Mouse (Mus musculus): ENCODE data around the gene Tenm4. TPM values are rescaled to one million over a fixed set of nuclear protein-coding genes. Genes with fewer than 3 reads are reported as not detected.

Tenm4 gene
- total and polyA plus RNA-seq, 3 experiments = 9.2 to 15.2 TPM; not detected in 1

DNA sequence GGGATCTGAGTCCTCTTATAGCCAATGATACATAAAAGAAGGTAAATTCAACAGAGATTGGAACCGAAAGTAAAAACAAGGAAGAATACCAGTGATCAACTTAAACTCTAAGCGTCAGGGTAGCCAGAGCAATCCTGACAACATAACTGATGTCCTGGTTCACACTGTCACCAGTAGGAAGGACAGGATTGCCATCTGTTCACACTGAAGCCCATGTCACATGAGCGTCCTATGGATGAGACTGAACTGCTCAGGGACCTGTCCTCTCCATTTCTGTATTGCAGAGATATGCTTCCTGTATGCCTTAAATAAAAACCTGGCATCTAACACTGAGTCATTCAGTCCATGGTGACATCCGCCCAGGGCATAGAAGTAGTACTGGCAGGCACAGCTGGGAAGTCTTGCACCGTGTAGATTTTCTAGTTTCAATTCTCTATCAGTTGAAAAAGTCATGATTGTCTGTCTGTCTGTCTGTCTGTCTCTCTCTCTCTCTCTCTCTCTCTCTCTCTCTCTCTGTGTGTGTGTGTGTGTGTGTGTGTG lies 684.9 kb downstream of the Tenm4 start:
- peaks cover 0 to 8% of the 10 kb centered on the region in 2 experiments; a peak in 2 of 4 replicates for H3K36me3 ChIP-seq (ENCODE audit: control insufficient read depth in 1 of 2, insufficient read depth in 2 of 2, low read length in 2 of 2)
- no peak overlapping the region for H3K27ac ChIP-seq (ENCODE audit: control insufficient read depth, low read depth, low read length)
- H3K4me3 ChIP-seq (ENCODE audit: control insufficient read depth in 1 of 2, insufficient read depth in 1 of 2, low read depth in 2 of 2, low read length in 2 of 2) = no peak overlapping the region
- peaks cover 2 to 9% of the 10 kb centered on the region in 2 experiments for H3K4me1 ChIP-seq (ENCODE audit: control insufficient read depth in 1 of 2, insufficient read depth in 2 of 2, low read length in 2 of 2)
- no peaks in the 10 kb centered on the region for H3K79me2 ChIP-seq (ENCODE audit: control insufficient read depth, insufficient read depth, low read length, poor library complexity)
- peak; percentile 20 for DNase-seq (ENCODE audit: low read depth, low spot score)
- TF ChIP-seq E2F4 (IDR thresholded peaks at IDR 0.05; ENCODE audit: borderline replicate concordance, low read depth, low read length) (no peak), TCF12 (IDR thresholded peaks at IDR 0.05; ENCODE audit: low read depth, low read length) (no peak), ZC3H11A (IDR thresholded peaks at IDR 0.05; ENCODE audit: low read depth, low read length) (no peak), GATA1 (IDR thresholded peaks at IDR 0.05; ENCODE audit: low read depth, low read length) (no peak), ZNF384 (IDR thresholded peaks at IDR 0.05; ENCODE audit: low read depth, low read length) (no peak)
- H3K27me3 ChIP-seq (ENCODE audit: control insufficient read depth in 1 of 2, insufficient read depth in 2 of 2, low read length in 2 of 2) = no peaks in the 10 kb centered on the region
- no peak overlapping the region for H3K9ac ChIP-seq (ENCODE audit: control insufficient read depth, low read depth, low read length, poor library complexity, severe bottlenecking)
- H3K9me3 ChIP-seq (replicated peaks; ENCODE audit: insufficient read depth, low read length) = no peaks in the 10 kb centered on the region

- H3K79me2 ChIP-seq (ENCODE audit: control insufficient read depth, insufficient read depth, low read length, poor library complexity) = no peaks in the 10 kb centered on the region
- TF ChIP-seq RAD21 (IDR thresholded peaks at IDR 0.05; ENCODE audit: low read depth, low read length) (no peak), ETS1 (IDR thresholded peaks at IDR 0.05; ENCODE audit: low read depth, low read length) (peak; percentile 64; the same call in 1 of the 2 replicates), GATA1 (IDR thresholded peaks at IDR 0.05; ENCODE audit: low read depth, low read length) (peak; percentile 54; the same call in 1 of the 2 replicates), EP300 (IDR thresholded peaks at IDR 0.05; ENCODE audit: low read depth in 1 of 2, low read length in 2 of 2) (peak; percentile 33 to 51; a peak in 2 of 4 replicates), MXI1 (IDR thresholded peaks at IDR 0.05; ENCODE audit: low read depth, low read length) (no peak), USF1 (IDR thresholded peaks at IDR 0.05; ENCODE audit: low read depth, low read length) (0 out of 2 replicates have a peak, but pooled peaks have one; percentile 31), TCF12 (IDR thresholded peaks at IDR 0.05; ENCODE audit: low read depth, low read length) (peak; percentile 49; the same call in 1 of the 2 replicates)
- DNase-seq (ENCODE audit: low read depth, low spot score) = peak; percentile 46
Observed at GRCm38 (mm10) chr7:96856518-96856917, 685.5 kb downstream of the Tenm4 start.

DNA sequence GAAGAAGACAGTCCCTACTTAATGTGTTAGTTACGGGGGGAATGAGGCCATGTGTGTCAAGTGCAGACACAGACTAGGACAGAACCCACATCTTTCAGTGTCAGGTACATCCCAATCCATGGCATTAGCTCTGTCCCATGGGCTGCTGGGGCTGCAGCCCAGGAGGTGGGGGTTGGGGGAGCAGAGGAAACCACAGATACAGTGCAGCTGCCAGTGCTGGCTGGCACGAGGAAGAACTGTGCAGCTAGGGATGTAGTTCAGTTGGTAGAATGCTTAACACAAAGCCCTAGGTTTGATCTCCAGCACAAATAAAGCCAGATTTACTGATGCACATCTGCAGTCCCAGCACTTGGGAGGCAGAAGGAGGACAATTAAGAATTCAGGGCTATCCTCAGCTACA lies 688.0 kb downstream of the Tenm4 start:
- no peaks in the 10 kb centered on the region for H3K27me3 ChIP-seq (ENCODE audit: control insufficient read depth in 1 of 2, insufficient read depth in 2 of 2, low read length in 2 of 2)
- H3K36me3 ChIP-seq (ENCODE audit: control insufficient read depth in 1 of 2, insufficient read depth in 2 of 2, low read length in 2 of 2) = peaks cover 0 to 8% of the 10 kb centered on the region in 2 experiments; a peak in 2 of 4 replicates
- H3K27ac ChIP-seq (ENCODE audit: control insufficient read depth, low read depth, low read length) = no peak overlapping the region
- no peak overlapping the region for H3K9ac ChIP-seq (ENCODE audit: control insufficient read depth, low read depth, low read length, poor library complexity, severe bottlenecking)
- H3K4me1 ChIP-seq (ENCODE audit: control insufficient read depth in 1 of 2, insufficient read depth in 2 of 2, low read length in 2 of 2) = peaks cover 2 to 9% of the 10 kb centered on the region in 2 experiments
- DNase-seq (ENCODE audit: low read depth, low spot score) = no peak
- no peak for TF ChIP-seq ZMIZ1 (IDR thresholded peaks at IDR 0.05; ENCODE audit: low read depth, low read length)
- no peak for TF ChIP-seq UBTF (IDR thresholded peaks at IDR 0.05; ENCODE audit: borderline replicate concordance, insufficient read depth, low read depth, low read length)
- TF ChIP-seq HCFC1 (IDR thresholded peaks at IDR 0.05; ENCODE audit: low read depth, low read length) = no peak
- no peak for TF ChIP-seq MXI1 (IDR thresholded peaks at IDR 0.05; ENCODE audit: low read depth, low read length)
- TF ChIP-seq EP300 (IDR thresholded peaks at IDR 0.05; ENCODE audit: low read depth in 1 of 2, low read length in 2 of 2) = no peak
- no peaks in the 10 kb centered on the region for H3K79me2 ChIP-seq (ENCODE audit: control insufficient read depth, insufficient read depth, low read length, poor library complexity)
- no peak overlapping the region for H3K4me3 ChIP-seq (ENCODE audit: control insufficient read depth in 1 of 2, insufficient read depth in 1 of 2, low read depth in 2 of 2, low read length in 2 of 2)
- H3K9me3 ChIP-seq (replicated peaks; ENCODE audit: insufficient read depth, low read length) = no peaks in the 10 kb centered on the region

More at GRCm38 (mm10) chr7:96856518-96856917, 685.5 kb downstream of the Tenm4 start:
- Histone ChIP-seq H3K27me3 (ENCODE audit: control insufficient read depth in 1 of 2, insufficient read depth in 2 of 2, low read length in 2 of 2) (no peaks in the 10 kb centered on the region), H3K36me3 (ENCODE audit: control insufficient read depth in 1 of 2, insufficient read depth in 2 of 2, low read length in 2 of 2) (peaks cover 0 to 8% of the 10 kb centered on the region in 2 experiments; a peak in 2 of 4 replicates), H3K9me3 (replicated peaks; ENCODE audit: insufficient read depth, low read length) (no peaks in the 10 kb centered on the region), H3K9ac (ENCODE audit: control insufficient read depth, low read depth, low read length, poor library complexity, severe bottlenecking) (no peak overlapping the region), H3K4me3 (ENCODE audit: control insufficient read depth in 1 of 2, insufficient read depth in 1 of 2, low read depth in 2 of 2, low read length in 2 of 2) (no peak overlapping the region), H3K27ac (ENCODE audit: control insufficient read depth, low read depth, low read length) (no peak overlapping the region), H3K4me1 (ENCODE audit: control insufficient read depth in 1 of 2, insufficient read depth in 2 of 2, low read length in 2 of 2) (peaks cover 2 to 9% of the 10 kb centered on the region in 2 experiments)
